Mouse (Mus musculus) midbrain, embryonic 14.5 days (tissue): ENCODE results near the gene Noc4l. TPM values are rescaled to one million over a fixed set of nuclear protein-coding genes. Genes with fewer than 3 reads are reported as not detected.

Experiments
- ATAC-seq: fragments of 200-750 bp; cut with Nextera tagmentation; 2 replicates; pipeline ENCODE4 v1.8.0; 2017; ENCODE audit warnings: moderate number of reproducible peaks, moderate library complexity; ENCODE audit not compliant: low FRiP score, low TSS enrichment
- DNase-seq: peaks from one replicate; pipeline ENCODE4 v3.0.0-alpha.2; 2015
- H3K27ac ChIP-seq: fragments of 300-500 bp; sonication (generic); replicated peaks from 2 replicates; pipeline ENCODE4 v1.5.1; 2014; ENCODE audit warnings: mild to moderate bottlenecking, low read depth, low read length, moderate library complexity
- H3K27me3 ChIP-seq: fragments of 300-500 bp; sonication (generic); 2 replicates; pipeline ENCODE4 v1.6.1; 2014; ENCODE audit warnings: low read length, control low read depth, mixed read lengths; ENCODE audit not compliant: control insufficient read depth, insufficient read depth
- H3K36me3 ChIP-seq: fragments of 300-500 bp; sonication (generic); 2 replicates; pipeline ENCODE4 v1.6.1; 2014; ENCODE audit warnings: low read length, control low read depth; ENCODE audit not compliant: control insufficient read depth, insufficient read depth
- H3K4me1 ChIP-seq: fragments of 300-500 bp; sonication (generic); 2 replicates; pipeline ENCODE4 v1.6.1; 2014; ENCODE audit warnings: mild to moderate bottlenecking, antibody characterized with exemption, low read length, control low read depth; ENCODE audit not compliant: control insufficient read depth, insufficient read depth
- H3K4me2 ChIP-seq: fragments of 300-500 bp; sonication (generic); 2 replicates; pipeline ENCODE4 v1.6.1; 2014; ENCODE audit warnings: mild to moderate bottlenecking, low read length, moderate library complexity
- H3K4me3 ChIP-seq: fragments of 300-500 bp; sonication (generic); replicated peaks from 2 replicates; pipeline ENCODE4 v1.5.1; 2014; ENCODE audit warnings: low read depth, low read length
- H3K9ac ChIP-seq: fragments of 300-500 bp; sonication (generic); replicated peaks from 2 replicates; pipeline ENCODE4 v1.6.1; 2014; ENCODE audit warnings: mild to moderate bottlenecking, low read length, moderate library complexity
- H3K9me3 ChIP-seq: fragments of 300-500 bp; sonication (generic); 2 replicates; pipeline ENCODE4 v1.6.1; 2016; ENCODE audit warnings: low read length, control low read depth, mixed read lengths; ENCODE audit not compliant: control insufficient read depth
- WGBS: fragments of 180-500 bp; shearing (Covaris S2); extraction: QIAGEN DNeasy Blood & Tissue Kit; methylation state at CpG from one replicate; pipeline ENCODE4 v1.1.7; 2014; 5-methylcytosine and 5-hydroxymethylcytosine counted together
- polyA plus RNA-seq: library from polyadenylated mRNA; unstranded; fragments of >200 nt; fragmentation: Nextera tagmentation; extraction: Ambion mirVana; gene quantifications from 2 replicates; pipeline ENCODE4 v1.2.1, GENCODE M21; 2014

Noc4l gene
- polyA plus RNA-seq, 1 experiment from 2014 or later, result 41.3 TPM

- H3K36me3 ChIP-seq, result peaks cover 52% of the 10 kb centered on the region
- no peak overlapping the region for H3K27ac ChIP-seq
Measured at GRCm38 (mm10) chr5:110646377-110646776, 6.8 kb downstream of the Noc4l start.

DNA sequence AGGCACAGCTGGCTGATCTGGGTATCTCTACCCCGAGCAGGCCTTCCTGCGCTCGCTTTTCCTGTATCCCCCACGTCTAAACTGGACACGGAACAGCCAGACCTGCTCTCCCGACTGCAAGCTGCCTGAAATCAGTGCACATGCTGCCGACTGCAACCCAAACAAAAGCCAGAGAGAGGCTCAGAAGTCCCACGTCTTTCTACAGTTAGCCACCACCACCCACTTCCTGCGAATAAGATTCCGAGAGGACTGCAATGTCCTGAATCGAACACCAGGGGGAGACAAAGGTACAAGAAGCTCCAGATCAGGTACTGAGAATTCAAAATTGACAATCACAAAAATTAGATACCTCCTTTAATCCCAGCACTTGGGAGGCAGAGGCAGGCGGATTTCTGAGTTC, 13.8 kb downstream of the Noc4l start:
- no peak overlapping the region for H3K4me2 ChIP-seq

More at GRCm38 (mm10) chr5:110646377-110646776, 6.8 kb downstream of the Noc4l start:
- Histone ChIP-seq H3K4me1 (no peaks in the 10 kb centered on the region), H3K4me2 (no peak overlapping the region), H3K9me3 (no peaks in the 10 kb centered on the region), H3K27me3 (no peaks in the 10 kb centered on the region), H3K4me3 (no peak overlapping the region), H3K9ac (no peak overlapping the region)
- no peak for ATAC-seq
- no peak for DNase-seq

GRCm38 (mm10) chr5:110638306-110639074, 14.7 kb downstream of the Noc4l start:
- no peak overlapping the region for H3K4me3 ChIP-seq
- no peaks in the 10 kb centered on the region for H3K9me3 ChIP-seq
- no peak overlapping the region for H3K9ac ChIP-seq
- H3K27ac ChIP-seq, result no peak overlapping the region
- no peaks in the 10 kb centered on the region for H3K27me3 ChIP-seq
- H3K4me1 ChIP-seq, result no peaks in the 10 kb centered on the region
- H3K36me3 ChIP-seq, result no peaks in the 10 kb centered on the region
- H3K4me2 ChIP-seq, result no peak overlapping the region
- ATAC-seq (no peak), DNase-seq (no peak)
- 82% methylated on average over 7 of the region's 7 CpGs for WGBS

More for the DNA sequence above, 13.8 kb downstream of the Noc4l start:
- WGBS, result 30% methylated on average over 12 of the region's 12 CpGs
- H3K9ac ChIP-seq, result no peak overlapping the region
- no peak overlapping the region for H3K4me3 ChIP-seq
- DNase-seq (peak; percentile 85), ATAC-seq (no peak)
- no peak overlapping the region for H3K27ac ChIP-seq
- H3K27me3 ChIP-seq, result no peaks in the 10 kb centered on the region
- H3K4me1 ChIP-seq, result no peaks in the 10 kb centered on the region
- H3K36me3 ChIP-seq, result no peaks in the 10 kb centered on the region
- no peaks in the 10 kb centered on the region for H3K9me3 ChIP-seq

DNA sequence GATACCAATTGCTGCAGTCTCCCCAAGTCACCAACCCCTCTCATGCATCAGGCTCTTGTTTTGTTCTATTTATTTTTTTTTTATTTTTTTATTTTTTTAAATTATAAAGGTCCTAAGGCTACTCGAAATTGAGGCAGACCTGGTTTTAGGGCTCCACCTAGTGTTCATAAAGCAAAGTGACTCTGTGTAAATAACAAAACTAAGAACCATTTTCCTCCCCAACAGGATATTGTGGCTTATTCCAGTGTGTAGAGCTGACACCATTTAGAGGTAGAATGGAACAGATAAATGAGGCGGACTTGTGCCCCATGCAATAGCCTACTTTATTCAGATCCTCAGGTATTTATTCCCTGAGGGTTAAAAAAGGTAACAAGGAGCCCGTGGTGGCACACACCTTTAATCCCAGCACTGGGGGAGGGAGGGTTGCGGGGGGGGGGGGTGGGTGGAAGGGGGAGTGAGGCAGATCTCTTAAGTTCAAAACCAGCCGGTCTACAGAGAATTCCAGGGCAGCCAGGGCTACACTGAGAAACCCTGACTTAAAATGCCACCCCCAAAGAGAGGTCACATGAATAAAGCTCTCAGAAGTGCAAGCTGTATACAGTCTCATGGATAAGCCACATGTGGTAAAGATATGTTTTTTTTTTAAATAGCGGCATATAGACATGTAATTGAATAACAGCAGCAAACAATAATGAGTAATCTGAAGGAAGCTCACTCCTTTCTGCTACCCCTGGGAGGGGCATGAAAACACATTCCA, 17.1 kb downstream of the Noc4l start:
- Histone ChIP-seq H3K4me2 (no peak overlapping the region), H3K9me3 (no peaks in the 10 kb centered on the region), H3K36me3 (no peaks in the 10 kb centered on the region), H3K9ac (no peak overlapping the region), H3K4me1 (no peaks in the 10 kb centered on the region), H3K27ac (no peak overlapping the region), H3K4me3 (no peak overlapping the region), H3K27me3 (no peaks in the 10 kb centered on the region)
- ATAC-seq (no peak), DNase-seq (peak; percentile 84)
- 37% methylated on average over 6 of the region's 6 CpGs for WGBS

DNA sequence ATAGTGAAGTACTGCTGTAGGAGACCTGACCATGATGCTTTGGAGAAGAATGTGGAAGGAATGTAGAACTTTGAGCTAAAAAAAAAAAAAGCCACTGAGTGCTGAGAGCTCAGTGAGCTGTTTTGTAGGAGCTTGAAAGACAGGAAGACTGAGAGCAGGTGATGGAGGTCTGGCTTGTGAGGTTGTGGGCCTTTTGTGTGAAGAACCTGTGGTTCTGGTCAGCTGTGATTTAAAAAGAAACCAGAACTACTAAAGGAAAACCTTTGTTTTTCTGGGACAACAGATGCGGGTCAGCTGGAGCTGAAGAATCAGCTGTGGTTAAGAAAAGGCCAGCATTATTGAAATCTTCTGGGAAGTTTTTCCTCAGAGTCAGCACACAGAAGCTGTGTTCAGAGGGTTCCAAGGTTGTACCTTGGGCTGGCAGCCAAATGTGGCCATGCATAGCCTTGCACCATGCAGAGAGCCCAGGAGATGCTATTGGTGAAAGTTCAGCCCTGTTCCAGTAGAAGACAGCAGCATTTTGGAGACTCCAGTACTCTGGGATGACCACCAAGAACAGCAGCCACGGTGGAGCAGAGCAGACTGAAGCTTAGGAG, 23.6 kb downstream of the Noc4l start:
- H3K36me3 ChIP-seq, result no peaks in the 10 kb centered on the region
- H3K4me2 ChIP-seq, result no peak overlapping the region
- H3K27ac ChIP-seq, result no peak overlapping the region
- H3K9ac ChIP-seq, result no peak overlapping the region
- no peaks in the 10 kb centered on the region for H3K9me3 ChIP-seq
- 82% methylated on average over 2 of the region's 2 CpGs for WGBS
- ATAC-seq (no peak), DNase-seq (no peak)
- no peaks in the 10 kb centered on the region for H3K27me3 ChIP-seq
- H3K4me1 ChIP-seq, result no peaks in the 10 kb centered on the region
- H3K4me3 ChIP-seq, result no peak overlapping the region

- ATAC-seq, result no peak
- DNase-seq, result peak; percentile 8
- Histone ChIP-seq H3K27ac (no peak overlapping the region), H3K4me1 (no peaks in the 10 kb centered on the region), H3K36me3 (no peaks in the 10 kb centered on the region), H3K4me2 (no peak overlapping the region), H3K4me3 (no peak overlapping the region), H3K9me3 (no peaks in the 10 kb centered on the region), H3K9ac (no peak overlapping the region), H3K27me3 (no peaks in the 10 kb centered on the region)
- WGBS, result 27% methylated on average over 19 of the region's 19 CpGs
Measured at GRCm38 (mm10) chr5:110628156-110628555, 25.1 kb downstream of the Noc4l start.

GRCm38 (mm10) chr5:110627351-110627750, 25.9 kb downstream of the Noc4l start:
- no peak overlapping the region for H3K4me2 ChIP-seq
- no peak overlapping the region for H3K27ac ChIP-seq
- no peak overlapping the region for H3K9ac ChIP-seq
- DNase-seq (peak; percentile 12), ATAC-seq (no peak)
- no peaks in the 10 kb centered on the region for H3K36me3 ChIP-seq
- H3K4me1 ChIP-seq, result no peaks in the 10 kb centered on the region
- H3K4me3 ChIP-seq, result no peak overlapping the region
- WGBS, result 79% methylated on average over 10 of the region's 10 CpGs
- no peaks in the 10 kb centered on the region for H3K9me3 ChIP-seq
- H3K27me3 ChIP-seq, result no peaks in the 10 kb centered on the region

- H3K27ac ChIP-seq, result no peak overlapping the region
- no peak overlapping the region for H3K4me2 ChIP-seq
- no peaks in the 10 kb centered on the region for H3K9me3 ChIP-seq
- H3K36me3 ChIP-seq, result no peaks in the 10 kb centered on the region
- H3K4me3 ChIP-seq, result no peak overlapping the region
- ATAC-seq (no peak), DNase-seq (no peak)
- no peaks in the 10 kb centered on the region for H3K4me1 ChIP-seq
- WGBS, result 82% methylated on average over 2 of the region's 2 CpGs
- H3K27me3 ChIP-seq, result no peaks in the 10 kb centered on the region
- H3K9ac ChIP-seq, result no peak overlapping the region
Measured at GRCm38 (mm10) chr5:110624319-110624718, 28.9 kb downstream of the Noc4l start.
